Mouse (Mus musculus) brain, embryonic 14.5 days (tissue): ENCODE results near the gene Muc3. TPM values are rescaled to one million over a fixed set of nuclear protein-coding genes. Genes with fewer than 3 reads are reported as not detected.
"Not testable (repeated sequence)": the region's sequence is repeated elsewhere in the genome, so short reads cannot be mapped to it uniquely, and the experiment has no call there.

ENCODE experiments used
- DNase-seq: peaks from one replicate; pipeline ENCODE4 v3.0.0-alpha.2; 2011; ENCODE audit warnings: low read depth
- CTCF ChIP-seq: fragments of 200-500 bp; IDR thresholded peaks from 2 replicates; pipeline ENCODE4 v1.5.1; 2012; ENCODE audit warnings: inconsistent platforms, mild to moderate bottlenecking, moderate library complexity, borderline replicate concordance; ENCODE audit not compliant: insufficient read depth, insufficient read length; ENCODE audit errors: extremely low read depth
- POLR2A ChIP-seq: fragments of 200-500 bp; IDR thresholded peaks from 2 replicates; pipeline ENCODE4 v1.6.1; 2012; ENCODE audit warnings: mild to moderate bottlenecking, inconsistent platforms, borderline replicate concordance; ENCODE audit not compliant: poor library complexity, insufficient read depth, insufficient read length, severe bottlenecking; ENCODE audit errors: extremely low read depth
- polyA plus RNA-seq: library from polyadenylated mRNA; depleted of rRNA; stranded (reverse); fragments of >200 nt; gene quantifications from 2 replicates; pipeline ENCODE4 v1.2.3, GENCODE M21; 2012

The Muc3 gene
- polyA plus RNA-seq, 1 experiment = 0.05 TPM

DNA sequence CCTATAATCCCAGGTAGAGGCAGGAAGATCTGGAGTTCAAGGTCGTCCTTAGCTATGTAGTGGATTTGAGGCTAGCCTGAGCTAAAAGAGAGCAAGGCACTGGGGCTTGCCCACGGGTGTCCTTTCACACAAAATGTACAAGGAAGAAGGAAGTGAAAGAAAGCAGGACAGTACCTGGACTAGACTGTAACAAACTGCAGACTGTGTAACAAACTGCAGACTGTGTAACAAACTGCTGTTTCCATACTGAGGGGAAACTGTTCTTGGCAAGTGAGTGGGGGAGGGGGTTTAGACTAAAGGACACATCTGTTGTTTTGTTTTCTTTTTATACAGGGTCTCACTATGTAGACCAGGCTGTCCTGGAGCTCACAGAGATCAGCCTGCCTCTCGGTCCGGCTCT is 27.8 kb downstream of the Muc3 start:
- no peak for TF ChIP-seq CTCF
- TF ChIP-seq POLR2A = no peak
- no peak for DNase-seq

DNA sequence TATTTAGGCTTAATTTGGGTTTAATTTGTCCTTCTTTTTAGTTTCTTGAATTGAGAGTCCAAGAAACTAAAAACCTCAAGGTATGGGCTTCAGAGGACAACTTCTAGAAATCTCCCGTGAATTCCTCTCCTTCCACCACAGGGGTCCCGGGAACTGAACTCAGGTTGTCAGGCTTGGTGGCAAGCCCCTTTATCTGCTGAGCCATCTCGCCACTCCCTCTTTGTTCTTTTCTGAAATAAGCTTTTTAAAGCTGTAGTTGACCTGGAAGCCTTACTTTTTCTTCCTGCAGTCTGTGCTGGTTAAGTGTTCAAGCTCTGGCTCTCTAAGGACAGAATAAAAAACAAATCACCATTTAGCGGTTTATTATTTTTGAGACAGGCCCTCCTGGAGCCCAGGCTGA is 30.2 kb downstream of the Muc3 start:
- no peak for DNase-seq
- TF ChIP-seq POLR2A (no peak), CTCF (no peak)

DNA sequence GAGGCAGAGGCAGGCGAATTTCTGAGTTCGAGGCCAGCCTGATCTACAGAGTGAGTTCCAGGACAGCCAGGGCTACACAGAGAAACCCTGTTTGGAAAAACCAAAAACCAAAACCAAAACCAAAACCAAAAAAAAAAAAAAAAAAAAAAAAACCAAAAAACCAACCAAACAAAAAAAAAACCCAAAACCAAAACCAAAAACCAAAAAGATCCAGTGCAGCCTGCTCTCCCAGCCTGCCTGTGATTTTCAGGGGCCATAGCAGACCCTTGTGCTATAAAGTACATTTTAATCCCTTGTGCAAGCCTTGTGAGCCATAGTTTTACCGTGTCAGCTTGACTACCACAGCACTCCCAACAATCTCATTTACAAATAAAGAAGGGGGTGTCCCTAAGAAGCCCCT is 31.1 kb downstream of the Muc3 start:
- DNase-seq = not testable (repeated sequence)

GRCm38 (mm10) chr5:137116987-137117386 is 32.1 kb downstream of the Muc3 start:
- no peak for DNase-seq
- no peak for TF ChIP-seq POLR2A
- no peak for TF ChIP-seq CTCF

GRCm38 (mm10) chr5:137115866-137116847 is 33.0 kb downstream of the Muc3 start, which contains the start of gene Trim56:
Gene Trim56, minus strand, starts transcription at chr5:137116209.
- TF ChIP-seq CTCF (no peak), POLR2A (no peak)
- peak; percentile 34 for DNase-seq

DNA sequence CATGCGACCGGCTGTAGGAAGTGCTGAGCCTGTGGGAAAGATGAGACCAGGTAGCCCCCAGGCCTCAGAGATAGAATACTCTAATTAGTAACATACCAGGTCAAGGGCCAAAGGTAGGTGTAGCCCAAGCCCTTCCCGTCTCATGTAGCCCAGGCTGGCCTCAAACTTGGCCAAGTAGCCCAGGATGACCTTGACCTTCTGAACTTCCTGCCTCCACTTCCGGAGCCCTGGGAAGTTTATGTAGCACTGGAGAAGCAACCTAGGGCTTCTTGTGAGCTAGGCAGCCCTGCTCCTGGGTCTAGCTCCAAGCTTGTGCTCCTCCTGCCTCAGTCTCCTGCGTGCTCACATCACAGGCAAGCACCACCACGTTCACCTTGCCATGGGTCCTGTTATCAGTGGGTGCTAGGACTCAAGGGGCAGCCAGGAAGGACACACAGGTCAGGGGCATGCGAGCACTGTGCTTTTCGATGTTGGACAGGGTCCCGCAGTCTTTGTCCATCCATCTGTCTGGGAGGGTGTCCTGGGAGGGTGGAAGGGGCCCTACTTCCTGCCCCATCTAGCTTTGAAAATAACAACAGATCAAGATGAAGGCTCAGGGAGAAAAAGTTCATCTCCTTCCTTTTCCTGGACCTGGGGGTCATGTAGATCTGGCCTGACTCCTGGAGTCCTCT is 34.1 kb downstream of the Muc3 start:
- TF ChIP-seq POLR2A = no peak
- DNase-seq = no peak

DNA sequence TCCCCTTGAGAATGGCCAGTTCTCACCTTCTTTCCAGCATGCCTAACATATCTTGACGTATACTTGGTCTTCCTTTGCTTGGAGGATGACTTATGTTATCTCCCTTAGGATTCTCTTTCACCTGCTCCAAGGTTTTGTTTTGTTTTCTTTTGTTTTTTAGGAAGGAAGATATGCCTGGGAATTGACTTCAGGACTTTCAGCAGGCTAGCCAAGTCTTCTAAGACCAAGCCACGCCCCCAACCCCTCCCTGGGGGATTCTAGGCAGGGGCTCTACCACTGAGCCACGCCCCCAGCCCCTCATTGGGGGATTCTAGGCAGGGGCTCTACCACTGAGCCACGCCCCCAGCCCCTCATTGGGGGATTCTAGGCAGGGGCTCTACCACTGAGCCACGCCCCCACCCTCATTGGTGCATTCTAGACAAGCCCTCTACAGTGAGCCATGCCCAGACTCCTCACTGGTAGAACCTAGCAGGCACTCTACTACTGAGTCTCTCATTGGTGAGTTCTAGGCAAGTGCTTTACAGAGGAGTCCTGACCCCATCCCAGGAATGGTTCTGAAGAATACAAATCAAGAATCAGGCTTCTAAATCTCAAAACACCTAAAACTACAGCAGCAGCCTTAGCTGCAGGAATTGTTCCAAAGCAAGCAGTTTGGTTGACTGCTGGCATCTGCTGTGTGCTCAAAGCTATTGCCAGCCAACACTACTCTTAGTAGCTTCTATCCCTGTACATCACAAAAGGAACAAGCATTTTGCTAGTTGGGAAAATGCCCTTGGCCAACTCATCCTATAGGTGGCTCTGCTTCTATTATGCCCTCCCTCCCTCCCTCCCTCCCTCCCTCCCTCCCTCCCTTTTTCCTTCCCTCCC is 37.3 kb downstream of the Muc3 start:
- TF ChIP-seq CTCF = no peak
- no peak for TF ChIP-seq POLR2A
- DNase-seq = no peak

GRCm38 (mm10) chr5:137110863-137111262 is 38.3 kb downstream of the Muc3 start:
- DNase-seq = no peak
- no peak for TF ChIP-seq POLR2A
- no peak for TF ChIP-seq CTCF

- no peak for DNase-seq
- TF ChIP-seq CTCF (no peak), POLR2A (no peak)
Measured at GRCm38 (mm10) chr5:137109941-137110593, 39.1 kb downstream of the Muc3 start.

GRCm38 (mm10) chr5:137108111-137108510 is 41.0 kb downstream of the Muc3 start:
- DNase-seq = no peak
- TF ChIP-seq POLR2A (no peak), CTCF (no peak)

DNA sequence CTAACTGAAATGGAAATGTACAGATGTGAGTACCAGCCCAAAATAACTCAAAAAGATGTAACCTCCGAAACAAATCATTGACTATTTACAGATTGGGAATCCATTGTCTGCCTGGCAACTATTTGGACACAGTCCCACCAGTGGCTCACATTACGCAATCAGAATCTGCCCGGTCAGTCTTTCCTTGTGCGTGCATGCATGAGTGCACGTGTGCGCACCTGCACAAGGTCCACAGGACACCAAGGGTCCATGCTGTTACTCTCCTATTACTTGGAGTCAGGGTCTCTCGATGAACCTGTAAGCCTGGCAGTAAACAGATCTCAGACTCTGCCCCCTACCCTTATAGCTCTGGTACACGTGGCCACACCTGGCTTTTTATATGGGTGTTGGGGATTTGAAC is 41.5 kb downstream of the Muc3 start:
- TF ChIP-seq CTCF = no peak
- no peak for DNase-seq

DNA sequence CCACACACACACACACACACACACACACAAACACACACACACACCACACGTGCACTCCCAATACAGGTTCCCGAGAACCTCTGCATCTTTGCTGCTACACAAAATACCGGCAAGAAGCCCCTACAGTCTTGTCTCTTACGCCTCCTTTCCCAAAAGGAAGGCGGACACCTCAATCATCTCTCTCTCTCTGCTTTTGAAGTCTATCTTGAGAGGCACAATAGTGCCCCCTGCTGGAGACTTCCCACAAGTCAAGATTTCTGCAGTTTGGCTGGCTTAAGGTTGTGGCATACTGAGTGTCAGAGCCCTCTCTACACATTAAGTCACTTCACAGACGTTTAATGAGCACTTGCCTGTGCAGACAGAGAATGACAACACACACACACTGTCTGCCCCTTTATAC is 42.1 kb downstream of the Muc3 start:
- TF ChIP-seq CTCF = peak; percentile 74; the same call in 1 of the 2 replicates
- no peak for TF ChIP-seq POLR2A
- peak; percentile 92 for DNase-seq
